Mouse (Mus musculus): ENCODE data around the gene Wwox.

- TF ChIP-seq USF1 (IDR thresholded peaks at IDR 0.05; ENCODE audit: low read depth, low read length) (no peak), MEF2A (IDR thresholded peaks at IDR 0.05; ENCODE audit: borderline replicate concordance, low read depth, low read length) (no peak), POLR2A (IDR thresholded peaks at IDR 0.05; ENCODE audit: low read depth, low read length) (no peak), MYC (IDR thresholded peaks at IDR 0.05; ENCODE audit: low read depth, low read length) (no peak), CTCF (conservative IDR thresholded peaks at IDR 0.05 in 1 of 2, IDR thresholded peaks at IDR 0.05 in 1 of 2; ENCODE audit: low read depth in 2 of 2, low read length in 2 of 2) (no peak), ZNF384 (IDR thresholded peaks at IDR 0.05; ENCODE audit: low read depth, low read length) (no peak), E2F4 (IDR thresholded peaks at IDR 0.05; ENCODE audit: insufficient replicate concordance, low read depth, low read length) (no peak), TCF12 (IDR thresholded peaks at IDR 0.05; ENCODE audit: low read depth, low read length) (no peak), EP300 (IDR thresholded peaks at IDR 0.05; ENCODE audit: low read length) (no peak), ZMIZ1 (IDR thresholded peaks at IDR 0.05; ENCODE audit: low read depth, low read length) (no peak), USF2 (conservative IDR thresholded peaks at IDR 0.05; ENCODE audit: low read depth, low read length) (no peak), NRF1 (IDR thresholded peaks at IDR 0.05; ENCODE audit: low read depth, low read length) (no peak), HCFC1 (IDR thresholded peaks at IDR 0.05; ENCODE audit: low read depth, low read length) (no peak)
These were observed 523.8 kb downstream of the Wwox start for GRCm38 (mm10) chr8:114963282-114963681.
